Mouse (Mus musculus) limb, embryonic 11.5 days (tissue): ENCODE data around the gene Dnah12. TPM values are rescaled to one million over a fixed set of nuclear protein-coding genes. Genes with fewer than 3 reads are reported as not detected.
"Not testable (repeated sequence)": the region's sequence is repeated elsewhere in the genome, so short reads cannot be mapped to it uniquely, and the experiment has no call there.

Source experiments
- ATAC-seq: fragments of 200-750 bp; cut with Nextera tagmentation; 2 replicates; pipeline ENCODE4 v1.8.0; 2017; ENCODE audit warnings: low read depth; ENCODE audit not compliant: insufficient number of reproducible peaks, low FRiP score, low TSS enrichment
- DNase-seq: peaks from one replicate; pipeline ENCODE4 v3.0.0-alpha.2; 2015; ENCODE audit warnings: low spot score
- H3K27ac ChIP-seq: fragments of 300-500 bp; sonication (generic); replicated peaks from 2 replicates; pipeline ENCODE4 v1.5.1; 2014; ENCODE audit warnings: low read depth, mild to moderate bottlenecking, low read length
- H3K27me3 ChIP-seq: fragments of 300-500 bp; sonication (generic); 2 replicates; pipeline ENCODE4 v1.6.1; 2014; ENCODE audit warnings: mild to moderate bottlenecking, low read length, mixed read lengths; ENCODE audit not compliant: control insufficient read depth, insufficient read depth
- H3K36me3 ChIP-seq: fragments of 300-500 bp; sonication (generic); 2 replicates; pipeline ENCODE4 v1.6.1; 2014; ENCODE audit warnings: mild to moderate bottlenecking, low read length, moderate library complexity, mixed read lengths; ENCODE audit not compliant: control insufficient read depth, insufficient read depth
- H3K4me1 ChIP-seq: fragments of 300-500 bp; sonication (generic); 2 replicates; pipeline ENCODE4 v1.6.1; 2014; ENCODE audit warnings: low read length, mixed read lengths; ENCODE audit not compliant: control insufficient read depth, insufficient read depth
- H3K4me2 ChIP-seq: fragments of 300-500 bp; sonication (generic); 2 replicates; pipeline ENCODE4 v1.6.1; 2014; ENCODE audit warnings: low read depth, mild to moderate bottlenecking, moderate library complexity; ENCODE audit not compliant: severe bottlenecking
- H3K4me3 ChIP-seq: fragments of 300-500 bp; sonication (generic); 2 replicates; pipeline ENCODE4 v1.5.1; 2014; ENCODE audit warnings: low read depth, low read length
- H3K9ac ChIP-seq: fragments of 300-500 bp; sonication (generic); 2 replicates; pipeline ENCODE4 v1.6.1; 2014; ENCODE audit warnings: mild to moderate bottlenecking, low read length
- H3K9me3 ChIP-seq: fragments of 300-500 bp; sonication (generic); 2 replicates; pipeline ENCODE4 v1.6.1; 2016; ENCODE audit warnings: low read length; ENCODE audit not compliant: control insufficient read depth
- WGBS: fragments of 180-500 bp; shearing (Covaris S2); extraction: QIAGEN DNeasy Blood & Tissue Kit; methylation state at CpG from one replicate; pipeline ENCODE4 v1.1.7; 2014; 5-methylcytosine and 5-hydroxymethylcytosine counted together
- polyA plus RNA-seq: library from polyadenylated mRNA; unstranded; fragments of >200 nt; fragmentation: Nextera tagmentation; extraction: Ambion mirVana; gene quantifications from 2 replicates; pipeline ENCODE4 v1.2.1, GENCODE M21; 2014

The Dnah12 gene
- polyA plus RNA-seq, 1 experiment from 2014 or later, result not detected

DNA sequence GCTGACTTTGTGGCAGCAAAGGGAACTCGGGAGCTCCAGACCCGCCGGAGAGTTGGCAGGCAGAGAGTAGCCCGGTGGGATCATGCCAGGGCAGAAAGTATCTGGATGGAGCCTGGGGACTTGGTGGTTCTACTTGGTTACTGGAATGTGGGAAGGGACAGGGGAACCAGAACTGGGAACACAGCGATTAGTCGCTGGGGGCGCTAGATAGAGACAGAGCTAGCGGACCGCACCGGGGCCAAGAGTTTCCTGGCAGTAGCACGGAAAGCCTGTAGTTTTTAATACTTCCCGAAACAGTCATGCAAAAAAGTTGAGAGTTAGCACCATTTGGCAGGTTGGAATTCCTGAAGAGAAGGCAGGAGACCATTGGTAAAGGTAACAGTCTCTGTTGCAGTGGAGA is 17.7 kb upstream of the Dnah12 start:
- H3K27me3 ChIP-seq, result no peaks in the 10 kb centered on the region
- H3K4me1 ChIP-seq, result no peaks in the 10 kb centered on the region
- ATAC-seq (no peak), DNase-seq (peak; percentile 47)
- no peak overlapping the region for H3K27ac ChIP-seq
- 20% methylated on average over 12 of the region's 12 CpGs for WGBS
- H3K9me3 ChIP-seq, result no peaks in the 10 kb centered on the region
- no peaks in the 10 kb centered on the region for H3K36me3 ChIP-seq
- H3K9ac ChIP-seq, result no peak overlapping the region
- H3K4me3 ChIP-seq, result no peak overlapping the region
- no peak overlapping the region for H3K4me2 ChIP-seq

DNA sequence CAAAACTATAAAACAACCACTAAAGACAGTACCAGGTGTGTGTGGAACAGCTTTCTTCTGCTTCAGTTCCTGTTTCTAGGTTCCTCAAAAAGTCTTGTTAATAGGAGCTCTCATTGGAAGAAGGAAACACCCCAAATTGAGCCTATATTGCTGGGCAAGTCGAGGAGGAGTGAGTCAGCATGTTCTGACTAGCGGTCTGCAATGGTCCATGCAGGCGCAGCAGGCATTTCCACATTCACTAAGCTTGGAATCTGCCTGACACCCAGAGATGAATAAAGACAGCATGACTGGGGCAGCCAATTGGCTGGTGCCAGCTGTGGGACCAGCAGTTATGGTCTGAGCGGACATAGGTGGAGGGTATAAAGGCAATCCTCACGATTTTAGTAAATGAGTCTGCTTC is 17.3 kb upstream of the Dnah12 start:
- DNase-seq, result no peak
- no peak for ATAC-seq
- Histone ChIP-seq H3K4me1 (no peaks in the 10 kb centered on the region), H3K27me3 (no peaks in the 10 kb centered on the region), H3K9me3 (no peaks in the 10 kb centered on the region), H3K4me3 (no peak overlapping the region), H3K27ac (no peak overlapping the region), H3K4me2 (no peak overlapping the region), H3K36me3 (no peaks in the 10 kb centered on the region), H3K9ac (no peak overlapping the region)
- 80% methylated on average over 5 of the region's 5 CpGs for WGBS

DNA sequence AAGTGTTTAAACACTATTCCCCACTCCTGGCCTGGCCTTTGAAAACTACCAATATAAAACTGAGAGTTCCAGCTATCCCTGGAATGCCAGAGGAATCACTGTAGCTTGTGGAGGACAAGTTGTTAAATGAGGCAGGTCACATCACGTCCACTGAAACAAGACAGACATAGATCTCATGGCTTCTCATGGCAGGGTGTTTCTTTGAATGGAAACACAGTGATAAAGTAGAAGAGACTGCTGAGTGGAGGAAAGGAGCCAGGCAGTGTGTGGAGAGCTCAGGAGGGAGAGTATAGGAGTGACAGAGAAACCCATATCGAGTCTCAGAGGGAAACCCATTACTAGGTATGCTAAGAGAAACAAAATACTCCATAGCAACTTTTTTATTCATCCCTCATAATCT is 2.3 kb upstream of the Dnah12 start:
- Histone ChIP-seq H3K9me3 (no peaks in the 10 kb centered on the region), H3K4me3 (no peak overlapping the region), H3K36me3 (no peaks in the 10 kb centered on the region), H3K4me2 (no peak overlapping the region), H3K4me1 (no peaks in the 10 kb centered on the region), H3K9ac (no peak overlapping the region), H3K27ac (no peak overlapping the region), H3K27me3 (no peaks in the 10 kb centered on the region)
- ATAC-seq (no peak), DNase-seq (no peak)
- WGBS, result 57% methylated on average over 2 of the region's 2 CpGs

DNA sequence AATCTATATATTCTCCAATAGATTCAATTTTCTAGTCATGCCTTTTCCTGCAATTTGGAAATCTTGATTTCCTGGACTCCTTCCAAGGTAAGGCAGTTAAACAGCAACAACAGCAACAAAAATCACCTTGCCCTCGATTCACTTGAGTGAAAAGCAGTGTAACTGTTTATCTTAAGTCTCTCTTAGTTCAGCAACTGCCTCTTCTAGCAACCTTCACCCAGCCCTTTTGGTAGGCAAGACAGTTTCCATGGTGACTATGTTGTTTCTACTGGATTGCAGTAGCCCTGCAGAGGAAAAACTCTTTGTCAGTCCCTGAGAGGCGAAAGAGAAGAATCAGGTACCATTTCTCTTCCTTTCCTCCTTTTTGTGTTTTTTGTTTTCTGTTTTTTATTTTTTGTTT is 1.7 kb upstream of the Dnah12 start:
- H3K36me3 ChIP-seq, result no peaks in the 10 kb centered on the region
- 75% methylated on average over 2 of the region's 2 CpGs for WGBS
- H3K4me3 ChIP-seq, result no peak overlapping the region
- H3K4me1 ChIP-seq, result no peaks in the 10 kb centered on the region
- no peak for ATAC-seq
- no peak for DNase-seq
- no peaks in the 10 kb centered on the region for H3K27me3 ChIP-seq
- no peak overlapping the region for H3K27ac ChIP-seq
- no peaks in the 10 kb centered on the region for H3K9me3 ChIP-seq
- H3K9ac ChIP-seq, result no peak overlapping the region
- H3K4me2 ChIP-seq, result no peak overlapping the region

DNA sequence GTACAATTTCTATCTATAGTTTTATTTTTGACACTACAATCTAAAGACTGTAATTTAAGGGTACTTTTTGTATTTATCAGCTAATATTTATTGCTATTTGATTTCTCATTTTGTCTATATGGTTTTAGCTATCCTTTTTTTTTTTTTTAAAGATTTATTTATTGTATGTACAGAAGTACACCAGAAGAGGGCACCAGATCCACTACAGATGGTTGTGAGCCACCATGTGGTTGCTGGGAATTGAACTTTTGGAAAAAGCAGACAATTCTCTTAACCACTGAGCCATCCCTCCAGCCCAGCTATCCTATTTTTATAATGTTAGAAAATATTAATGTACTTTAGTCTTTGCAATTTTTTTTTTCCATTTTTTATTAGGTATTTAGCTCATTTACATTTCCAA is 4.8 kb downstream of the Dnah12 start:
- no peak for ATAC-seq
- no peaks in the 10 kb centered on the region for H3K36me3 ChIP-seq
- H3K9ac ChIP-seq, result no peak overlapping the region
- H3K27me3 ChIP-seq, result no peaks in the 10 kb centered on the region
- no peak overlapping the region for H3K4me2 ChIP-seq
- H3K27ac ChIP-seq, result no peak overlapping the region
- no peaks in the 10 kb centered on the region for H3K9me3 ChIP-seq
- DNase-seq, result no peak
- H3K4me1 ChIP-seq, result no peaks in the 10 kb centered on the region
- H3K4me3 ChIP-seq, result no peak overlapping the region

DNA sequence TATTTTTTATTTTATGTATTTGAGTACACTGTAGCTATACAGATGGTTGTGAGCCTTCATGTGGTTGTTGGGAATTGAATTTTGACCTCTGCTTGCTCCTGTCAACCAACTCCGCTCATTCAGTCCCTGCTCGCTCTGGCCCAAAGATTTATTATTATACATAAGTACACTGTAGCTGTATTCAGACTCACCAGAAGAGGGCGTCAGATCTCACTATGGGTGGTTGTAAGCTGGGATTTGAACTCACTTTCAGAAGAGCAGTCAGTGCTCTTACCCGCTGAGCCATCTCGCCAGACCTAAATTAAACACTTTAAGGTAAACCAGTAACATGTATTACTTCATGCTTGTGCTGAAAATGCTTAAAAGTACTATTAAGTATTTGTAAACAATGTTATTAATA is 12.2 kb downstream of the Dnah12 start:
- not testable (repeated sequence) for H3K27me3 ChIP-seq, H3K4me3 ChIP-seq, H3K36me3 ChIP-seq, H3K4me1 ChIP-seq, H3K9me3 ChIP-seq, H3K9ac ChIP-seq, H3K4me2 ChIP-seq, ATAC-seq, H3K27ac ChIP-seq, DNase-seq
- WGBS, result 86% methylated on average over 5 of the region's 5 CpGs

DNA sequence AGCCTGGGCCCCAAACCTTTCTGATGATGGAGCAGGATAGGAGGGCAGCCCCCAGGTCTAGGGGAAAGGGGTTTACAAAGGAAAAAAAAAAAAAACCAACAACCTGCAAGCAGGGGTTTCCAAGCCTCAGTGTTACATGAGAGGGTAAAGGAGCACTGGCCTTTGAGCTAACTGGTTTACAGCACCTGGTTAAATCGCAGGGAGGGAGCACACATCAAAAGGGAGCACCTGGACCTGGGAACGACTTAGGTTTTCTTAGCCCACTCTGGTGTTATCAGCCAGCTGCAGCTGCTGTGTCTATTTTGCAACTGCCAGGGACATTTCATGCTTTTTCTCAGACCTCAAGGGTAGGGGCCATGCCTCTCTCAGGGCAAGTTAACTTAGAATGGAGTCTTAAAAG is 26.6 kb downstream of the Dnah12 start:
- ATAC-seq, H3K4me3 ChIP-seq, H3K9ac ChIP-seq, H3K9me3 ChIP-seq, H3K27ac ChIP-seq, DNase-seq, H3K4me1 ChIP-seq, H3K4me2 ChIP-seq, H3K36me3 ChIP-seq, H3K27me3 ChIP-seq: not testable (repeated sequence)
- WGBS, result 49% methylated on average over 2 of the region's 2 CpGs

DNA sequence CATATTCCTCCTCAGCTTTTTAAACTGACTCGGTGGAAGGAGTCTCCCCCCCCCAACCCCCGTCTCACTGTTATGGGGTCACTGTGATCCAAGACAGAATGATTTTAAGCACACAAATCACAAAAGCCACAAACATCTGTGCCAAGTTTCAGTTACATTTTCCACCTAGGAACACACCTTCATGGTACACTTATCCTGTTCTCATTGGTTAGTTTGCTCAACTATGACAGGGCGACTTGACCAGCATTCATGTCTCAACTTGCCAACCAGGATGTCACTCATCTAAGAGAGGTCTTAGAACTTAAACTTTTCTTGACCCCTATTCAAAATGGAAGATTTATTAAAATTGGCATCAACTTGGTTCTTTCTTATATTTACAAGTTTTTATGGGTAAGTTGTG is 31.8 kb downstream of the Dnah12 start:
- ATAC-seq, result no peak

DNA sequence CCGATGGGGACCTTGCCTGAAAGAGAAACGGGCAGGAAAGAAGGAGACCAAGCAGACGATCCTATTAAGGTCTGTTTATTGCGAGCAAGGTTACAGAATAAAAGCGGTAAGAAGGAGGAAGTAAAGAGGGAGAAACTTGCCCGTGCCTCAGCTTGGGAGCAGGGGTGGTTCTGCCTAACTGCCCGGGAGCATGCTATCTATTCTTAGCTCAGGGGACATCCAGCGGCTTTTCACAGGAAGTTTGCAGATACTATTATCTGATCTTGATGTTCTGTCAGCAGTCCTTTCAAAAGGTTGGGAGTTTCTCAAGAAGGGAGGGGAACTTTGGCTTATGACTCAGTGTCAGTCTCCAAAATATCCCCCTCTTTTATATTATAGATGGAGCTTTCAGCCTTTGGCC is 65.5 kb downstream of the Dnah12 start:
- Histone ChIP-seq H3K4me2 (no peak overlapping the region), H3K36me3 (no peaks in the 10 kb centered on the region), H3K4me1 (no peaks in the 10 kb centered on the region), H3K27me3 (no peaks in the 10 kb centered on the region), H3K9me3 (no peaks in the 10 kb centered on the region), H3K9ac (no peak overlapping the region), H3K4me3 (no peak overlapping the region), H3K27ac (no peak overlapping the region)
- no peak for ATAC-seq
- whole genome bisulfite sequencing, result 77% methylated on average over 8 of the region's 8 CpGs
- DNase-seq, result no peak

More for the DNA sequence above, 31.8 kb downstream of the Dnah12 start:
- no peak overlapping the region for H3K4me2 ChIP-seq
- H3K9ac ChIP-seq, result no peak overlapping the region
- H3K4me3 ChIP-seq, result no peak overlapping the region
- no peaks in the 10 kb centered on the region for H3K27me3 ChIP-seq
- WGBS, result 89% methylated on average over 3 of the region's 3 CpGs
- no peaks in the 10 kb centered on the region for H3K4me1 ChIP-seq
- H3K36me3 ChIP-seq, result no peaks in the 10 kb centered on the region
- no peak for DNase-seq
- no peak overlapping the region for H3K27ac ChIP-seq
- H3K9me3 ChIP-seq, result no peaks in the 10 kb centered on the region
